Mouse (Mus musculus) left cerebral cortex, postnatal 4 days (tissue): ENCODE results near the gene Smug1. TPM values are rescaled to one million over a fixed set of nuclear protein-coding genes. Genes with fewer than 3 reads are reported as not detected.

Experiments used
- DNase-seq: peaks from one replicate; pipeline ENCODE4 v3.0.0-alpha.2; 2022
- intact Hi-C: fragments of 180-260 bp; cut with DNase I; formaldehyde crosslinking; loops from one replicate; pipeline ENCODE4 v1.15.1; 2025
- total RNA-seq, 2 experiments: library from RNA; stranded (reverse); gene quantifications; 2 replicates each; pipeline ENCODE4 v1.2.3; 2021

Gene Smug1
- total RNA-seq, 2 experiments from 2014 or later, result 26.4 to 27.4 TPM

DNA sequence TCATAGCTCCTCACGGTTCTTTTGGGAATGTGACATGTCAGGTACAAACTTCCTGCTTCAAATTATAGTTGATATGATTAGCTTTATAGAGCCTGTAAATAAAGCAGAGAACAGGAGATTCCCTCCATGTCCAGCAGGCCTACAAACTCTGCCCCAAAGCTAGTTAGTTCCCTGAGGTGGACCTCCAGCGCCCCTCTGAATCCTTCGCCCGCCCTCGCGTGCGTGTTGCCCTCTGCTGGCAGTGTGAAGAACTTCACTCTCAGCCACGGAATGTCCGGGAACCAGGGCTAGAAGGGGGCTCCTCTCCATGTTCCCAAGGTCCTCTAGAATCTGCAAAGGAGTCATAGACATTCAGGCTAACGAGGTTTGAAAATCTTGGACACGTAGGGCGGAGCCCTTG, 11.2 kb upstream of the Smug1 start:
- DNase-seq, result no peak
- intact Hi-C loops, result loop anchor here (5.0 to 10.0 kb wide), 3 partner anchors 193 to 481 kb away; no protein-coding TSS in a partner anchor

DNA sequence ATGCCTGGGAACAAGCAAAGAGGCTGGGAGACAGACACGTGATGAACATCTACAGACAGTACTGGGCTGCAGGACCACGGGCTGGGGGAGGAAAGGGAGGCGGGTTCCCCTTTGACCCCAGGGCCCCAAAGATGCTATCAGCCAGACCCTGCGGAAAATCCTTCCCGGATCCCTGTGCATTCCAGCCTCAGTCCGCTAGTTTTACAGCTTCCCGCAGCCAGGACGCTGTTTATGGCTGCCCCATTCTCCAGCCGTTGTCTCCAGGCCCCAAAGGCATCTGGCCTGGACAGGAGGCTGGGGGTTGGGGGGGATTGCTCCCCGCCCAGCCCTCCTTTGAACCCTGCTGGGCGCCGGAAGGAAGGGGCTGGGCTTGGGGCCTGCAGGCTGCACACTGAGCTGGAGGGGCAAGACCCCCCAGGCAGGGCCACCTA, 10.7 kb upstream of the Smug1 start:
- intact Hi-C loops, result loop anchor here (5.0 to 10.0 kb wide), 3 partner anchors 193 to 480 kb away; no protein-coding TSS in a partner anchor
- DNase-seq, result no peak

DNA sequence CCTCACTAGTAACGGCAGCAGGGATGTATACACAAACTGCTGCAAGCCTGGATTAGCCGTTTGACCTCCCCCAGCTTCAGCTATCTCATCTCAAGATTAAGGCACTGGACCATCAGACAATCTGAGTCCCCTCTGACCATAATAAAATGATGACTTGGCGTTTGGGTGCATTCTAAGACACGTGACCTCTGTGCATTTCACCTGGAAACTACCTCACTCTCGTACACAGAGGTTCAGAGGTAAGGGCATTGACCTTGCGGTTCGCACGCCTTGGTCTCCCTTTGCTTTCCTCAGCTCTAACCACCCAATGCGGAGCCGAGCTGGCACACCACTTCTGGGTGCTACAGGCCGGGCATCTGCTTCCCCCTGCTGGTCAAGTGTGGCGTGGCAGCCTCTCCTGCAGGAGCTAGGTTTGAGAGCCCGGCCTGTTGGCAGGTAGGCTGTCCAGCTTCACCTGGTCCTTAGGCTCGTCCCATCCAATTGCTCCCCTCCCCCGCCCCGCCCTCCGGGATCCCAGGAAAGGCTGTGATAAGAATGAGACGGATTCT, 10.1 kb upstream of the Smug1 start:
- peak; percentile 92 for DNase-seq
- intact Hi-C loops, result loop anchor here (5.0 to 10.0 kb wide), 3 partner anchors 192 to 480 kb away; no protein-coding TSS in a partner anchor

DNA sequence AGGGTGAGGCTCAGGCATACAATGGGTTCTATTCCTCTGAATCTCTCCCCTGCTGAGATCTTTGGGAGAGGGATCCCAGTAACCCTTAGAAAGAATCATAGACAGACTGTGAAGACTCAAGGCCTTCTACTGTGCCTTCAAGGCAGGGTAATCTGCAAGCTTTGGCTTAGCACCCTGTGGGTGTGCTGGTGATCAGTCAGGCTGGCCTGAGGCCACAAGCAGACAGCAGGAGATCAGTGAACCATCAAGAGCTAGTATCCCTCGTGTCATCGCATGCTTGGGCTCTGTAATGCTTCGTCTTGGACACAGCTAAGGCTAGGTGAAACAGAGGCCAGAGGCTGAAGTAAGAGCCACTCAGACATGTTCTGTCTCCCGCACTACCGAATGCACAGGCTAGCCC, 6.4 kb upstream of the Smug1 start:
- intact Hi-C loops, result loop anchor here (10.0 kb wide), 2 partner anchors 188 to 408 kb away; no protein-coding TSS in a partner anchor
- DNase-seq, result no peak

DNA sequence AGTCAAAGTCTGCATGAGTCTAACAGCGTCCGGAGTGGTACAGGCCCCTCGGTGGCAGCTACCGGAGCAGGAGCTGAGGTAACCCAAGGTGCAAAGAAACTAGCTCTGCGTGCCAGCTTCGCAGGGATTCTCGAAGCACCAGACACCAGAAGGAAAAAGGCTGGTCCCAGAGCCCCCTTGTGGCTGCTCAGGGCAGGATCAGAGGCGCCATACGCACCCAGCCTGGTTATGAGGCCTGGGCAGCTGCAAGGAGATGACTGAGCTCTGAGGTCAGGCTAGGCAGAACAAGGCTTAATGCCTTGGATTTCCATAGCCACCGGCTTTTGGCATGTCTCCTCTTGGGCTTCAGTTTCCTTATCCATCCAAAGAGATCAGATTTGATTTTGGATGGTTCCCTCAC, 5.6 kb upstream of the Smug1 start:
- intact Hi-C loops, result loop anchor here (10.0 kb wide), 2 partner anchors 188 to 408 kb away; no protein-coding TSS in a partner anchor
- DNase-seq, result peak; percentile 64

DNA sequence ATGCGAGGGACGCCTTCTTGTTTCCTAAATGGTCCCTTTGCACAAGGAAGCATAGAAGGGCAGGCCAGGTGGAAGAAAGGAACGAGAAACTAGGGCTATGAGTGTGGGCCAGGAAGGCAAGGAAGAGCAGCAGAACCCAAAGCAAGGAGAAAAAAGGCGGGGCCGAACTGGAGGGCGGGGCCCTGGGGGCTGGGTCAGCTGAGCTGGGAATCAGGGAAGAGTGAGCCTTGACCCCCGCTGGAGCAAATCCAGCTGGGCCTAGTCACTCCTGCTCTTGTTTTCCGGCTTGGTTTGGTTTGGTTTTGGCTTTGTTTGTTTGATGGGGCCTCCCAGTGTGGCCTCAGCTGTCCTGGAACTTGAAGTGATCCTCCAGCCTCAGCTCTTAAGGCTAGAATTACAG, 4.4 kb upstream of the Smug1 start:
- DNase-seq, result no peak
- intact Hi-C loops, result loop anchor here (10.0 kb wide), 2 partner anchors 186 to 406 kb away; no protein-coding TSS in a partner anchor

DNA sequence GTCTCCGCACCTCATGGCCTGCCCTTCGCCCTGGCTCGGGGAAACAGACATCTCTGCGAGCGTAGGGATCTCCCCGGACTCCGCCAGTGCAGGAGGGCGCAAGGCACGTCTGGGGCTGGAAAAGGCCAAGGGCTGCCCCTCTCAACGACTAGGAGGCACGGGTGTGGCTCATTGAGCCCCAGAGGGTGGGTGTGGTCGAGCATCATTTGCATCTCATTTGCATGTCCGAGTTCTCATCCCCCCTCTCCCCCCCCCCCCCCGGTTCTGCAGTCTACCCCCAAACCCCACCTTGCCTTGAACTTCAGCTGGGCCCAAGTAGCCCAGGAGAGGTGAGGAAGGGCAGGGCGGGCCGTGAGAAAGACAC, 3.4 kb upstream of the Smug1 start:
- DNase-seq, result no peak
- intact Hi-C loops, result loop anchor here (10.0 kb wide), 2 partner anchors 185 to 405 kb away; no protein-coding TSS in a partner anchor

DNA sequence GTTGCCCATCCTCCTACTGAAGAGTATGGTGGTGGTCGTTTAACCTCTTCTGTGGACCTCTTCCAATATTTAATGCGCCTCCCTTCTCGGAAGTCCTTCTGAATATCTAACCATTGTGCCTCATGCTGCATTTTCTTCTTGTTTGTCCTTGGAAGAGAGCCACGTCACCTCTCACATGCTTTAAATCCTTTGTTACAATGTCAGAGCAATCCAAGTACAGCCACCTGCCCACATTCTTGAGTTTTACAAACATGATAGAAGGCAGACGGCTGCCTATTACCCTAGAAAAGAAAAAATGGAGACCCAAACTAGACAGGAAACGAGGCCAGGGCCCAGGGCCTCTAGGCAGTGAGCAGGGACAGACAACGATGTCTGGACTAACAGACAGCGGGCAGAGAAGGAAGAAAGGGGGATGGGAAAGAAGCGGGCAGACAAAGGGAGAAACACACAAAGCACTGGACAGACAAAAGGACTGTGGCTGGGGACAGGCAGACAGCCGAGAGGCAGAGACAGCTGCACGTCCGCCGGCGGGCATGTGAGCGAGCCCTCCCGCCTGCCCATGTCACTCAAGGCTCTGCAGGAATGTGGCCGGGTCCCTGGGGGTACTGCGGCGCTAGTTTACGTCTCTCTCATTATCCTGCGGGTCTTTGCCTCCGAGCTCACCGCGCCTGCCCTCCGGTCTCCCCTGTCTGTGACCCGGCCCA, 2.9 kb upstream of the Smug1 start:
- DNase-seq, result no peak
- intact Hi-C loops, result loop anchor here (10.0 kb wide), 2 partner anchors 185 to 405 kb away; no protein-coding TSS in a partner anchor

DNA sequence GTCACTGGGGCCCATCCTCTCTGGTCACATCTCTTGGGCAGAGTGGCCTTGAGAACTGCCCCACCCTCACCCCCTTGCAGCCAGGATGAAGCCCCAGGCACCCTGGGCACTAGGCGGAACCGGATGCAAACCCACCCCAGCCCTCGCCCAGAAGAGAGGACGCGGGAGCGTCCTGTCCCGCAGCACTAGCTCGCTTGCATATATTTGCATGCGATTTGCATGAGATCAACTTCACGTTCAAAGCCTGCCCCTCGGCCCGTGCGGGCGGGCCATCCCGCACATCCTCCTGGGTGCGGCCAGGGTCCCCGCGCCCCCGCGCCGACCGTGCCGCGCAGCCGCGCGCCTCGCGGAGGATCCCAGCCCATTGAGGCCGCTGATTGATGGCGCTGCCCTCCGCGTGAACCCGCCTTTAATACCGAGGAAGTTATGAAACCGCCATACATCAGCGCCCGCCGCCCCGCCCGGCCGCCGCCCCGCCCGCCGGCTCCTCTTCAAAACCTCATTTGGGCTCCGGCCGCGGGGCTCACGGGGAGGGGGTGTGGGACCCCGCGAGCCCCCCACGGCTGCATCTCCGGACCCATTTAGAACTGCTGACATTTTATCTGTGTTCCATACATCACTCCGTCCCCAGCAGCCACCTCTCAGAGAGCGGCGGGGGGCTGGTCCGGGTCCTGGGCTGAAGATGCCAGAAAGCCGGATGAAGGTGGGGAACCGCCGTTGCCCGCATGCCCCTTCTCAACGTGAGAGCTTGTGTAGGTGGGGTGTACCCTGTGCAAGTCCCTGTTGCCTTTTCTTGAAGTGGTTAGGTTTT, 2.1 kb upstream of the Smug1 start:
- no peak for DNase-seq
- intact Hi-C loops, result no loop called here

DNA sequence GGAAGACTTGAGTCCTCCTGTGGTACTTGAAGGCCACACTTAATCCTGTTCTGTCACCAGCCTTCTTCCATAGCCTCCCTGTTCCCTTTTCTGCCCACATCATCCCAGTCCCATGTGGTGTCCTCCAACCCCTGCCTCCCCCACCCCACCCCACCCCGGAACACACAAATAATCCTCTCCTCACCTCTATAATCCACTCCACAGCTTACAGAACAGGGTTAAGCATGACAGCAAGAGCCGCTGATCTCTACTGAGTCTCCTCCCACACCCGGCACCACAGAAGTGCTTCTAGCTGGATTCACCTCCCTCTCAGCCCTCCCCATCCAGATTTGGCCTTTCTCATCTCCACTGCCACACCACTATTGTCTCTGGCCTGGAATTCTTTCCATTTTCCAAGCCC, 894 bp upstream of the Smug1 start:
- intact Hi-C loops, result no loop called here
- no peak for DNase-seq

DNA sequence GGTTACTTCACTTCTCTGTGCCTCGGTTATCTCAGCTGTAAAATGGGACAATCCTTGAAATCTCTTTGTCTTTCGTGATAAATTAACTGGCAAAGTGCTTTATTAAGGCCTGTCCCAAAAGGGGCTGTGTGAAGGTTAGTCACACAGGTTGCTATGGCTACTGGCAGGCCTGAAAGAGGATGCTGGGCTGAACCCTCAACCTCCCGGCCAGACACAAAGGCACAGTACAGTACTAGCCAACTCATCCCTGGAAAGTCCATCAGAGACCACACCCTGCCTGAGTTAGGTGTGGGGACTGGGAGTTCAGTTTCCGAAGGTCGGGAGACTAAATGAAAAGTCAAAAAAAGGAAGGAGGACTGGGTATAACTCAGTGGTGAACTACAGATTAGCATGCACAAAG, 968 bp downstream of the Smug1 start:
- intact Hi-C loops, result loop anchor here (2.0 kb wide), 1 partner anchor 153 kb away; no protein-coding TSS in a partner anchor
- DNase-seq, result no peak

DNA sequence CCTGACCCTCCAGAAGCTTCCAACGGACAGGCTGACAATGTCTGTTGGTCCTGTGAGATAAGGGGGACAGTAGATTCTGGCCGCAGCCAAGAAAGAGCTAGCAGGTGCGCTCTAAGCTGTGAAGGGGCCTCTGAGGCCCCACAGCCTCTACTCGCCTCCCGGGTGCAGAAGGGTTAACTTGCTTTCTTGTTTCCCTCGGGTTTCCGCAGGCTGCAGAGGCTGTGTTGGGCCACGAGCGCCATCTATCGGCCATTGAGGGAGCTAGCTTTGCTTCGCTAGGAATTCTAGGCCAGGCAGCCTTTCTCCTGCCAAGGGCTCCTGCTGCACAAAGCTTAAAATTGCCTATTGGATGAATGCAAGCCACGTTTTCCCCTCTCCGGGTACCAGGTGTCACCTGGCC, 1.5 kb downstream of the Smug1 start:
- intact Hi-C loops, result loop anchor here (2.0 kb wide), 1 partner anchor 153 kb away; no protein-coding TSS in a partner anchor
- DNase-seq, result peak; percentile 92

DNA sequence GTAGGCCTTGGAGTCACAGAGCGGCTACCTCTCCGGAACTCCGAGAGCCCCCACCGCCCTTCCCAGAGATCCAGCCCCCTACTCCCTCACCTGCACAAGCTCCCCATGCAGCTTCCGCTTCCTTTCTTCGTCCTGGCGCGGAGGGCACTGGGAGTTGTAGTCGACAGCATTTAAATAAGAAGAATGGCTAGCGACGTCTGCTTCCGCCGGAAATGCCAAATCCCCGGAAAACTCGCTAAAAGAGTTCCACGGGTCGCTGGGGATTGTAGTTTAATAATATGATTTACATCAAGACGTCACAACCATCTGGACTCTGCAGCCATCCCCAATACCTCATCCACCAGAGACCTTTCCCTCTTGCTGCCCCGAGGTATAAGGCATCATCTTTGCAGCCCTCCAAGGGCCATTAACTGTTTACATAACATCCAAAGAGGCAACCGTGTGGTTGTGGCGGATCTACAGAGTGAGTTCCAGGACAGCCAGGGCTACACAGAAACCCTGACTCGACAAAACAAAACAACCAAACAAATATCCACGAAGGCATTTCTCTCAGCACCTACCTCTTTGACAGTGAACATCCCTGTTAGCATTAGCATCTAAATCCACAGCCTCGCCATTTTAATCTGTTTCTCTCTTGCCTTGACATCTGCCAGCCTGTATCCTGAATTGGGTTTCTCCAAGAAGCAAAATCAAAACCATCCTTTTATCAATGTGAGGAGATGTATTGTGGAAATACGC, 3.5 kb downstream of the Smug1 start:
- peak; percentile 92 for DNase-seq
- intact Hi-C loops, result no loop called here

DNA sequence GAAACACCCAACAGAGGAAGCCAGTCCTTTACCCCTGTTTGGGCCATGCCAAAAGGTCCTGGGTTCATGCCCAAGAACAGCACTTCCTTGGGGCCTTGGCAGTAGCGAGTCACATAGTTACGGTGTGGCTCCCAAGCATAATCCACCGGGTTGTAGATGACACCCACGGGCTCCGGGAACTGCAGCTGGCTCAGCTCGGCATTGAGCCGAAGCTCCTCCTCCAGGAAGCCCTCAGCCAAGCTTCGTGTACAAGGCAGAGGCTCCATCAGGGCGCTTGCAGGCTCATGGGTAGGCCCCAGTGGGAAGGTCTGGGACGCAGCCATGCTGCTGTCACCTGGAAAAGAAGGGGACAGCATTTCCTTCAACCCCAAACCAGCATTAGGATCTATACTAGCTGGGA, 9.3 kb downstream of the Smug1 start:
- intact Hi-C loops, result no loop called here
- DNase-seq, result no peak

DNA sequence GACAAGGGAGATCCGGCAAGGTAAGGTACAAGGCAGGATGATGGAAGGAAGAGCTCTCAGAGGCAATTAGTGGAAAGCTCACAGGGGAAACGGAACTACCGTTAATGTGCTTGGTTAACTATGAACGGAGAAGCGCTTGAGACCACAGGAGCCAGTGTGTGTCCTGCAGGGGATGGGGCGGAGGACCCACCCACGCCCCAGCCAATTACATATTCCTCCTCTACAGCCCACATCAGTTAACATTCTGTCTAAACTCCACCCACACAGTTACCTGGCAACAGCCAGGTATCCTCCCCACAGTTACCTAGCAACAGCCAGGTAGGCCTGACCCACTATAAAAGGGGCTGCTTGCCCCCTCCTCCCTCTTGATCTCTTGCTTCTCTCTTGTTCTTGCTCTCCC, 10.0 kb downstream of the Smug1 start:
- intact Hi-C loops, result no loop called here
- DNase-seq, result no peak

DNA sequence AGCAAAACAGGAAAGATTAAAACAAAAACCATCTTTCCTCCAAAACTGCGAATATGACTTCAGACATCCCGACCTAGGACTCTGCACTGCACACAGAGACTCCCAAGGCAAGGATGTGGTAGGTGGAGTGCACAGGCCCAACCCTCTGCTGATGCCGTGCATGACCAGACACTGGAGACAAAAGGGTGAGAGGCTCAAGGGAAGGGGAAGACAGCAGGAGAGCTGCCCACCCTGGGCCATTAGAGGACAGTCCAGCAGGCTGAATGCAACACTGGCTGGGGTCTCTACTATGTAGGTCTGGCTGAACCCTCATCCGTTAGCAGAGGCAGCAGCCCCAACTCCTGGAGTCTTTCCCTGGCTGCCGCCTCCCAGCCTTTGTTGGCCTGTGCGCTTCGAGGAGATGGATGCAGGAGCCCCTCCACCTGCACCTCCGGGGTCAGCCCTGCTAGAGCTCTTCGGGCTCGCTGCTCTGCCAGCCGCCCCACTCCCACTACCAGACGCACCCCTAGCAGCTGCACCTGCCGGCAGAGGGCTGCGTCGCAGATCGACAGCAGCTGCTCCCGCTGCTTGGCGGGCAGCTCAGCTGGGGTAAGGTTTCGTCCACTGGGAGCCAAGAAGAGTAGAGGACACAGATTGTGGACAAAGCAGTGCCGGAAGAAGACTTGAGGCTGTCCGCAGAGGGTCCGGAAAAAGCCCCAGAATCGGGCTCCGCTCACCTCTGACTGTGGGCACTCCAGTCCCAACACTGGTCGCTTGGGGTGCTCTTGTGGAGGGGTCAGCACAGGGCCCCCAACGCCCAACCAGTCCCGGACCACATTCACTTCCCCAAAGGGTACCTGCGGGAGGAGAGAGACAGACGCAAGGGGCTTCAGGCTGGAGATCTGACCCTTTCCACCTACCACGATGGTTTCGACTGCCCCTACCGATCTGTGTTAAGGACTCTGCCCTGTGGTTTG, 11.2 kb downstream of the Smug1 start:
- peak; percentile 43 for DNase-seq
- intact Hi-C loops, result no loop called here

DNA sequence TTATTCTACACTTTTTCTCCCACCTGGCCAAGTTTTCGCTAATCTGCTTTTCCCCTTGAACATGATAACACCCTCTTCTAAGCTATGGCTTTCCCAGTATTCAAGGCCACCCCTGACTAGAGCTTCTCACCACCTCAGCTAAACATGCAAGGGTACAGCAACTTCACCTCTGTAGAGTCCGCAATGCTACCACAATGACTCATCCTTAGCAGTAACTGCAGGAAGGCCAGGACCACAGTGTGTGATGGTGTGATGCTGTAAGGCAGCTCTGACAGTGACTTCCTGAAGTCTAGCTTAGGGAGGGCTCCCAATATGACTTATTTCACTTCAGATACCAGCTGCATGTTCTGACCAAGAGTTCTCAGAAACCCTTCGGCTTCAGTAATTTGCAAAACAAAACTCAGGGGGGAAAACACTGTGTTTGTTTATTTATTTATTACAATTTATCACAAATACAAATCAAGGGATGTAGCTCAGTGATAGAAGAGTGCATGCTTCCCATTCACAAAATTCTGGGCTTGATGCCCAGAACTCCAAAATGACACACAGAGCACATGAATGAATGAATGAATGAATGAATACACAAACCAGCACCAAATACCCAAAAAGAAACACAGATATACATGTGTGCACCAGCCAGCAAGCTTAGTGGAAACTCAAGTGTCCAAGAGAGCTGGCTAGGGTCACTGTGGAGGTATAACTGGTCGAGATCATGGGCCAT, 13.8 kb downstream of the Smug1 start:
- DNase-seq, result no peak
- intact Hi-C loops, result no loop called here

DNA sequence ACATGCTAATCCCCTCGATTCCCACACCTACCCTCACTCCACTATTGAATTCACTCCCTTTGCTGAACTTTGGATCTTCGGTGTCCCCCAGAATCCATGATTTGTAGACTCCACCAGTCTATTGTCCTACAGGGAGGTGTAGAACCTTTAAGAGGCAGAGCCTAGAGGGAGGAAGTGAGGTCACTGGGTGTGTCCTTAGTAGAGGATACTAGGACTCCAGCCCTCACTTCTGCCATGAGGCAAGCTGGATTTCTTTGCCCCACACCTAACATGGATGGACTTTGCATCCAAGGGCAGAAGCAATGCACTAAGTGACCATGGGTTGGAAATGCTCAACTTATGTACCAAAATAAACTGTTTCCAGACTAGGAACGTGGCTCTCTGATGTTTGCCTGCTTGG, 14.5 kb downstream of the Smug1 start:
- no peak for DNase-seq
- intact Hi-C loops, result no loop called here

DNA sequence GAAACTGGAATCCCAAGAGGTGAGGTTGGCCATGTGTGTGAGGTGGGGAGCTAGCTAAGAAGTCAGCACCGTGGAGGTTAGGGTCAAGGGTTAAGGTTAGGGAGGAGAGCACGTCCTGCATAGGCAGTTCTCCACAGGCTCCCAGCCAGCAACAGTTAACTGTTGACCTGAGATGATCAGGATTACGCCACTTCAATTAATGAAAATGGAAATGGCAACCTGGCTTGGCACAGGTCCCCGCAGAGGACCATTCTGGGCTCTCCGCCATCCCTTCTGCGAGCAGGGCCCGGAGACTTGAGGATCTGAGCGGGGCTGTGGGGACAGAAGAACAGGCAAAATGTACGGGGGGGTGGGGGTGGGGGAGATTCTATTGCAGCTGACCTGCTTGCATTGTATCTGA, 19.1 kb downstream of the Smug1 start:
- intact Hi-C loops, result no loop called here
- peak; percentile 67 for DNase-seq
